Mouse (Mus musculus) testis, adult 2 months (tissue): ENCODE data around the gene Pdilt. TPM values are rescaled to one million over a fixed set of nuclear protein-coding genes. Genes with fewer than 3 reads are reported as not detected.

Experiments
- H3K27ac ChIP-seq: fragments of 200-500 bp; 2 replicates; pipeline ENCODE4 v1.5.1; 2012; ENCODE audit warnings: low read depth, low read length; ENCODE audit not compliant: control insufficient read depth, insufficient read depth
- H3K27me3 ChIP-seq: fragments of 200-500 bp; 2 replicates; pipeline ENCODE4 v1.6.1; 2012; ENCODE audit warnings: mild to moderate bottlenecking, low read length, moderate library complexity; ENCODE audit not compliant: control insufficient read depth, insufficient read depth
- H3K36me3 ChIP-seq: fragments of 200-500 bp; 2 replicates; pipeline ENCODE4 v1.6.1; 2012; ENCODE audit warnings: mild to moderate bottlenecking, low read length; ENCODE audit not compliant: control insufficient read depth, insufficient read depth
- H3K4me1 ChIP-seq: fragments of 200-500 bp; 2 replicates; pipeline ENCODE4 v1.6.1; 2012; ENCODE audit warnings: low read length; ENCODE audit not compliant: control insufficient read depth, insufficient read depth
- H3K4me3 ChIP-seq: fragments of 200-500 bp; 2 replicates; pipeline ENCODE4 v1.5.1; 2012; ENCODE audit warnings: low read depth, mild to moderate bottlenecking, low read length, moderate library complexity, mixed read lengths; ENCODE audit not compliant: control insufficient read depth
- CTCF ChIP-seq: fragments of 200-500 bp; IDR thresholded peaks from 2 replicates; pipeline ENCODE4 v1.5.1; 2012; ENCODE audit warnings: low read depth, mild to moderate bottlenecking, inconsistent platforms, low read length, moderate library complexity; ENCODE audit not compliant: control insufficient read depth, insufficient read depth, insufficient replicate concordance
- POLR2A ChIP-seq: fragments of 200-500 bp; IDR thresholded peaks from 2 replicates; pipeline ENCODE4 v1.6.1; 2012; ENCODE audit warnings: low read depth, mild to moderate bottlenecking, inconsistent platforms, low read length, moderate library complexity; ENCODE audit not compliant: control insufficient read depth
- polyA plus RNA-seq: library from polyadenylated mRNA; depleted of rRNA; stranded (reverse); fragments of >200 nt; gene quantifications from 2 replicates; pipeline ENCODE4 v1.2.3, GENCODE M21; 2012; rRNA removed

The Pdilt gene
- polyA plus RNA-seq, 1 experiment = 155 TPM

DNA sequence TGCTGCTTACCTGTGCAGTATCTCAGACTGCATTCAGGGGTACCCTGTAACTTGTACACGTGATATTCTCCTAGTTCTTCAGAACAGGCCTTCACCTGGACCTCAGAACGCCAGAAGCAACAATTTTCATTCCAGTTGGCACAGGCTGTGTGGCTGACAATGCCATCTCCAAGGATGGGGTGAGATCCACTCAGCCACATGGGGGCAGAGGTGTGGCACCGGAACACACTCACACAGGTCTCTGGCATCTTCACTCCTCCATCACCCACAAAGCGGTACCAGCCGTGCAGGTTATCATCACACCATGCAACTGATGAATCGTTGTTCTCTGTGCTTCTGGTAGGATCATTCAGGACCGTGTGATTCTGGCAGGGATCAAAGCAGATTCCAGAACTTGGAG is 69.1 kb downstream of the Pdilt start:
- H3K27me3 ChIP-seq = no peaks in the 10 kb centered on the region
- no peak overlapping the region for H3K27ac ChIP-seq
- H3K36me3 ChIP-seq = no peaks in the 10 kb centered on the region
- no peaks in the 10 kb centered on the region for H3K4me1 ChIP-seq
- no peak overlapping the region for H3K4me3 ChIP-seq
- TF ChIP-seq POLR2A (no peak), CTCF (no peak)

GRCm38 (mm10) chr7:119443849-119444248 is 79.4 kb downstream of the Pdilt start:
- no peak overlapping the region for H3K27ac ChIP-seq
- H3K36me3 ChIP-seq = no peaks in the 10 kb centered on the region
- H3K4me3 ChIP-seq = no peak overlapping the region
- TF ChIP-seq POLR2A = no peak
- no peak for TF ChIP-seq CTCF
- no peaks in the 10 kb centered on the region for H3K4me1 ChIP-seq
- H3K27me3 ChIP-seq = no peaks in the 10 kb centered on the region

GRCm38 (mm10) chr7:119441938-119442337 is 81.4 kb downstream of the Pdilt start:
- H3K27ac ChIP-seq = no peak overlapping the region
- H3K4me3 ChIP-seq = no peak overlapping the region
- TF ChIP-seq CTCF = no peak
- no peak for TF ChIP-seq POLR2A
- H3K27me3 ChIP-seq = no peaks in the 10 kb centered on the region
- no peaks in the 10 kb centered on the region for H3K4me1 ChIP-seq
- no peaks in the 10 kb centered on the region for H3K36me3 ChIP-seq

Other genes starting within 250 kb of the Pdilt start
- 0.06 TPM in 1 of 2 replicates, not detected in the other for gene Gp2, start 64.2 kb downstream of the Pdilt start, polyA plus RNA-seq
- gene Umod, start 44.2 kb downstream of the Pdilt start, polyA plus RNA-seq = 0.07 TPM in 2 replicates
- 0.22 and 0.25 TPM in 2 replicates for gene Acsm5, start 4.0 kb downstream of the Pdilt start, polyA plus RNA-seq
- 0.02 TPM in 1 of 2 replicates, not detected in the other for gene Acsm2, start 30.9 kb upstream of the Pdilt start, polyA plus RNA-seq
- not detected in 2 replicates for gene Acsm1, start 83.5 kb upstream of the Pdilt start, polyA plus RNA-seq
- gene Acsm4, start 166.5 kb upstream of the Pdilt start, polyA plus RNA-seq = not detected in 2 replicates
- gene Thumpd1, start 197.3 kb upstream of the Pdilt start, polyA plus RNA-seq = 9.1 and 12.4 TPM in 2 replicates
- gene Acsm3, start 237.4 kb upstream of the Pdilt start, polyA plus RNA-seq = 0.42 and 1.8 TPM in 2 replicates